Mouse (Mus musculus) thymus, adult 18-20 months (tissue): ENCODE measurements at regions not wholly inside any gene's neighbourhood (a gene's known extent, or its start where the extent isn't known, plus 50 kb on each side); places are given as distances from the start of the nearest gene placed in this dataset.

Source experiments
- DNase-seq, 2 experiments: peaks; one replicate each; pipeline ENCODE4 v3.0.0; 2022; ENCODE audit warnings: mixed read lengths in 2 of 2

GRCm38 (mm10) chr5:91198620-91199019, 59.2 kb downstream of the Areg start:
- DNase-seq = no peak

DNA sequence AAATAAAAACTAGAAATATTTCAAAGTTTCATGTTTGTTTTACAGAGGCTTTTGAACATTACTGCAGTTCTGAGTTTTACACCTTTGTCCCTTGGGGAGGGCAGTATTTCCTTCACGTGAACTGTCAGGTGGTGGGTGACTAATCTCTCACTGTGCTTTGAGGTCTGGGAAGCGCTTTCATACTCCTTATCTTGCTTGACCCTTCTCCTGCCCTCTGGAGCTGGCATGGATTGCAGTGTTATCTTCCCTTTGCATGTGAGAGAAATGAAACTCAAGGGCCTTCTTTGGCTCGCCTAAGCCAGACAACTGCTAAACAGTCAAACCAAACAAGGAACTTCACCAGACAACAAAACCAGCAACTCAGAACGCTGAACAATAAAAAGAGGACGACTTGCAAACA, 61.0 kb downstream of the Areg start:
- no peak for DNase-seq

DNA sequence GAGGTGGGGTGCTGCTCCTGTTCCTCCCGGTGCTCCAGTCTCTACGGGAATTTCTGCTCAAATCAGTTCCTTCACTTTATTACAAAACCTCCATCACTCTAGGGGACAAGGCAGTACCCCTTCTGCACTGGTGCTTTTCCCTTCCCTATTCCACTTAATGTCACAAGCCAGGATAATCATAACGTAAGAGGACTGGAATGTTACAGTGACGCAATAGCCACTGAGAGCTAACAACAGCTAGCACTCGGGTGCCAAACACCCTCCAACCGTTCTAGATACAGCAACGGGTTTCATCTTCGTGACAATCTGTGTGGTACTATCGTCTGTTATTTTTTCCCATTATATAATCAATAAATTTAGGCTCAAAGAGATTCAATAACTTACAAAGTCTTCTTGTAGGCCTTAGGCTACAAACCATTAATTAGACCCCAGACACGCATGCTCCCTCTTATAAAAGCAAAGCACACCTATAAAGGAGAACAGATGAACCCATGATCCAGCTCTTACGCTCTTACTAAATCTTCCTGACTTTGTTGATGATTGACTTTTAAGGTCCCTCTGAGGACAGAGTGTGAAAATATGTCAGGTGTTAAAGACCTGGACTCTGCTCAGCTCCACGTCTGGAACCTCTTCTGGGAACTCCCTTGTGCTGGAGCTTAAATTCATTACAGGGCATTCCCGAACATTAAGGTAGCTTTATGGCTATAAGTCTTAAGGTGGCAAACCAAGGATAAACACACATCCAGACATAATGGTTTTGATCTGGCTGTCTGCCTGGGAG, 65.0 kb downstream of the Areg start:
- no peak for DNase-seq

DNA sequence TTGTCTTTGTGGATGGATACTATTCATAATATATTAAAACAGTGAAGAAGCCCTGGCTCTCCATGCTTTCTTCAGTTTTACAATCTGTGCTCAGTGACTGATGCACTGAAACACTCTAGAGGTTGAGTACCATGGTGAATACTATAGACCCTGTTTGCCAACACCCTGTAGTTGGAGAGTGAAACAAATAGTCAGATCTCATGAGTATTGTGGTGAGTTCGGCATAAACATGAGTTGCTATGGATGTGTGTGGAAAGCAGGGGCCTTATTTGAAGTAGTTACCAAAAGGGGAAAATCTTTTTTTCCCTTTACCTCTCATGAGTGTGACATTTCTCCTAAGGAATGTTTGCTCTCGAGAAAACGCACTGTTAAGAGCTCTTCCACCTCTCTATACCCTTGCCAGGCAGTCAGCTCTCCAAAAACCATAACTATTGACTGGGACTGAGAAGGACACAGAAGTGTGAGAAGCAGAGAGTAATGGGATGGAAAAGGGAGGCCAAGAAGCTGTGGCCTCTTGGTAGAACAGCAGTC, 66.0 kb downstream of the Areg start:
- no peak for DNase-seq

DNA sequence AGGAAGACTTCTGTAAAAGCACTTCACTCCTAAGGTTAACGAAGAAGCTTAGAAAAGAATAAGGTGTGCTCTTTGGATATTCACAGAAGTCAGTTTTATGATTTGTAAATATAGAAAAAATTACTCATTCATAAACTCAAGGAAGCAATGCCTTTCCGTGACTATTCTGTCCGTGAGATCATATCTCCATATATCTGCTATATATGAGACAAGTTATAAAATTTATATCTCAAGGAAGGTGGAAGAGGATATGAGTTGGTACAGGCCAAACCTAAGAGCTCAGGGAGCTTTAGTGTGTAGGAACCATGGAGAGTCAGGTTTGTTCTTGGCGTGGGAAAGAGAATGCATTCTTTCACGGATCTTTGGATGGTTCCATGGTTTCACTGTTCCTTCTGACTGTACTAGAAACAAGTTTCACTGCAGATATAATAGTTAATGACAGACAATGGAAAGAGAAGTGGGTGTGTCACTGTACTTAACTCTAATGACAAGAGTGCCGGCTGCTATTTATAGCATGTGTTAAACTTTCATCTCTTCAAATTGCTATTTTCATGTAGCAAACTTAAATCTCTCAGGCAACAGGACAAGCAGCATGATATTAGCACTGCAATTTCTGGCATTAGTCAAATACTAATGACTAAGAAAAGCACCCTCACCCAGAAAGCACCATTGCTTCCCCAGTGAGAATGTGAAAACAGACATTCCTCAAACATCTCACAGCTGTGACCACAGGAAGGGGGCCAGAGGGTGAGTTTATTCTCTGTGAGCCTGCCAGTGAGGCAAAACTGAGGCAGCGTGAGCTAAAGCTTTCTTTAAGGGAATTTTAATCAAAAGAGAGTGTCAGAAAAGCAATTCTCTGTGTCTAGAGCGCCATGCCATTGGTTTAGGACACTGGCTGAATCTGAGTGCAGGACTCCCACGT, 67.4 kb downstream of the Areg start:
- no peak for DNase-seq

GRCm38 (mm10) chr5:91220174-91220573, 80.8 kb downstream of the Areg start:
- no peak for DNase-seq

GRCm38 (mm10) chr5:91241656-91242055, 102.3 kb downstream of the Areg start:
- no peak for DNase-seq

DNA sequence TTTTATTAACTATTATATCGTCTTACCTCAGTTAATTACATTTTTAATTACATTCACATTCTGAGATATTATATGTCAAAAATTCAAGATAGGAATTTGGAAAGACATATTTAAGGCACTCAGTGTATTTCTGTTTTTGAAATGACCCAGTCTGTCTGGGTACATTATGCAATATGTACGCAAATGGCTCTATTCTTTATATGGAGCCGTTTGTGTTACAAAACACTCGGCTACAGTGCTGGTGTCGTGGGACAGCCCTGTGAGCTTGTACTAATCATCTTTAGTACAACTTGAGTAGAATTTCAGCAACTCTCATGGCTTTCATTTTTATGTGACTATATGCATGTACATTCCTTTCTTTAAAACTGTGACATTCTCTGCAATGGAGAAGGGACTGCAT, 108.0 kb downstream of the Areg start:
- DNase-seq = no peak

DNA sequence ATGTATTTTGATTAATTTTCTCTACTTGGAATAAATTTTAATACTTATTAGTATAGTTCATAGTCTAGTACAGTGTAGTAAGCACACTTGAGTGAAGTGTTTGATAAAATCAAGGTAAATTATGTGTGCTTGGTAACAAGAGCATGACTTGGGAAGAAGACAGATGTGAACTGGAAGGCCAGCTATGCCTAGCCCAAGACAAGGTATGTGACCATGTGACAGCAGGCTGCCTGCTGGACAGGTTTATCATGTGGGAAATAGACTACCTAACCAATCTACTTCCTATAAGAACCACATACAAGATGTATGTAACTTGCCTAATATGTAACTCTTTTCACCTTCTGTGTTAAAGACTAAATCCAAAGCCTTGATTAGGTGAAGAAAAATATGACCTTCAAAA, 122.5 kb downstream of the Areg start:
- no peak for DNase-seq

- DNase-seq = no peak
Observed at GRCm38 (mm10) chr5:91262526-91262925, 123.1 kb downstream of the Areg start.

- DNase-seq = no peak
Observed at GRCm38 (mm10) chr5:91270747-91271146, 131.3 kb downstream of the Areg start.

- DNase-seq = no peak
Observed at GRCm38 (mm10) chr5:91271416-91271815, 131.4 kb downstream of the Btc start.

- no peak for DNase-seq
Observed at GRCm38 (mm10) chr5:91274411-91274810, 128.4 kb downstream of the Btc start.

- DNase-seq = no peak
Observed at GRCm38 (mm10) chr5:91278466-91278865, 124.3 kb downstream of the Btc start.

DNA sequence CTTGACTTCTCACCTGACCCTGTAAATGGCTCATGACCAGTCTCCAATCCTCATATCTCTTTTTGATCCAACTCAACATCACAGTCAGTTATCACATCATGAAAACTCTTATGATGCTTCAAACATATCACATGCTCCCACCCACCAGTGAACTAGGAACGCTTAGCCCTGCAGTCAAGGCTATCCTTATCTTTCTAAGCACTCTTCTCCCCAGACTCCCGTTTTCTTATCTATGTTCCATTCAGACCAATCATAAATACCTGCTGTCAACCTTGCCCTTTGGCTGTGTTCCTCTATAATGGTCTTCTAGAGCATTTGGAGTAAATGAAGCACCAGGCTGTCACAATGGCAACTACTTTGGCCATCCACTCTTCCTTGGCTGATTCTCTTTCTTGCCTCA, 123.3 kb downstream of the Btc start:
- no peak for DNase-seq

- DNase-seq = peak in 1 of 2 experiments; percentile 10
Observed at GRCm38 (mm10) chr5:91282969-91283368, 119.8 kb downstream of the Btc start.

DNA sequence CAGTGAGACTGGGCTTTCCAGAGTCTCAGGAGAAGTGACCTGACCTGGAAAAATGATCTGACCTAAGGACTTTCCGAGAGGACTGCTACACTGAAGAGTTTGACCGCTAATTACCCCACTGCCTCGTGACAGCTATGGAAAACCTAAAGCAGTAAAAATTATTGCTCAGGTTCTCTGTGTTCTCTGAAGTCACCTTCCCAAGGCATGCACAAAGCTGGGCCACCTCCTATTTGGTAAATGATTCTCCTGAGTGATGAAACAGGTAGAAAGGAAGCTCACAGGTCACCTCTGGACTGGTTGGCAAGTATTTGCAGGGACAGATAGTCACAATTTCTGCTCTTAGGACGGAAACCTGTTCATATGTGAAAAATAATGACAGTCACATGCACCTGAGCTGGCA, 109.7 kb downstream of the Btc start:
- no peak for DNase-seq

DNA sequence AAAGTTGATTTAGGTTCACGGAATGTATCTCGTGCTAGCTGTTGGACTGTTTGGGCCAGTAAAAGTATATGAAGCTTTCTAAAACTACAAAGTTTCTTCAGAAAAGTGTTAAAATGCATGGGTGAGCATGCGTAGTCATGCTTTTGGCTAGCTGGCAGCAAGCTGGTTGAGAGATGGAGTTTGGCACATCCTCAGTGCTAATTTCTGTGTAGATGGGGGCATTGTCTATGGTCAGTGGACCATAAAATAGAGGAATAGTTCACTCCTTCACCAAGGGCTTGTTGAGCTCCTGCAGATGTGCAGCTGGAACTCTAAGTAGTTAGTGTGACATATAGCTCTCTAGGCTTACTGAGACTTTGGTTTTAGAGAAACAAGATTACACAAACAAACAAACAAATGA, 107.8 kb downstream of the Btc start:
- DNase-seq = no peak

GRCm38 (mm10) chr5:91297068-91297467, 105.7 kb downstream of the Btc start:
- DNase-seq = no peak

- no peak for DNase-seq
Observed at GRCm38 (mm10) chr5:91302114-91302513, 100.7 kb downstream of the Btc start.

DNA sequence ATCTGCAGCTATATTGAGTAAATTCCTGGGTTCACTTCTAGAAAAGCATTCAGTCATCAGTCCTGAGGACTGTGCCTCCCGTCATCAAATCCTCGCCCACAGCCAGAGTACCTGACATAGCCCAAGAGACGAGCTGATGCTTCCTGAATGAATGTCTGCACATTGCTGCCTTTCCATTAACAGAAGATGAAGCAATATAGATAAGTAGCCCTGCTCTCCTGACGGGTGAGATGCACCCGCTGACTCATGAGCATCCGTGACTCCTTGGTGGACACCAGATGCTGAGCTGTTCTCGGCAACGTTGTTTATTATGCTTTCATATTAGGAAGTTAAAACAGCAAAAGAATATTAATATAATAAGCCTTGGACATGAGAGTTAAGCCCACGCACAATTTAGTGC, 99.9 kb downstream of the Btc start:
- no peak for DNase-seq

- no peak for DNase-seq
Observed at GRCm38 (mm10) chr5:91303702-91304101, 99.1 kb downstream of the Btc start.

- no peak for DNase-seq
Observed at GRCm38 (mm10) chr5:91307031-91307430, 95.8 kb downstream of the Btc start.
